ENCODE assay signal across 23 mouse cellular contexts in genomic region chr9:18721011-18721410, GRCm38 (mm10). TPM values are rescaled to one million over a fixed set of nuclear protein-coding genes. Genes with fewer than 3 reads are reported as not detected.
A peak's percentile ranks its signal among the peaks of the same experiment; 100 is the strongest.
DNase-seq lines count a peak whose midpoint lies in the region; ATAC-seq and TF ChIP-seq lines count a peak whose summit lies in the region.
"Had no signal": no experiment of that assay in that cellular context is flagged by ENCODE, and none has a peak within 500 bp of the region (broad histone marks: within the 10 kb centered on the region; RNA-seq: fewer than 3 reads in every experiment).

No protein-coding gene starts in this region.

- 21% methylated on average over 2 of the region's 2 CpGs for WGBS in intestine, embryonic 14.5 days
- 46% methylated on average over 2 of the region's 2 CpGs for WGBS in intestine, postnatal 0 days
- WGBS in stomach, embryonic 14.5 days = 24% methylated on average over 2 of the region's 2 CpGs
- WGBS in stomach, postnatal 0 days = 29% methylated on average over 2 of the region's 2 CpGs

- no peak overlapping the region for H3K4me3 ChIP-seq in intestine, embryonic 14.5 days (ENCODE audit: low read depth, low read length)
- H3K4me3 ChIP-seq in intestine, postnatal 0 days (ENCODE audit: low read depth, low read length) = no peak overlapping the region
- H3K4me3 ChIP-seq in stomach, embryonic 14.5 days (ENCODE audit: low read depth, low read length) = no peak overlapping the region
- no peak overlapping the region for H3K4me3 ChIP-seq in stomach, postnatal 0 days (ENCODE audit: low read depth, low read length)
- H3K4me3 ChIP-seq: hindbrain, embryonic 12.5 days; myocyte had no signal

- H3K4me2 ChIP-seq in intestine, embryonic 14.5 days (ENCODE audit: low read length) = no peak overlapping the region
- H3K4me2 ChIP-seq in intestine, postnatal 0 days (replicated peaks; ENCODE audit: low read depth) = no peak overlapping the region
- H3K4me2 ChIP-seq in stomach, embryonic 14.5 days (replicated peaks; ENCODE audit: low read depth, low read length) = no peak overlapping the region
- no peak overlapping the region for H3K4me2 ChIP-seq in stomach, postnatal 0 days (replicated peaks; ENCODE audit: low read depth)
- H3K4me2 ChIP-seq: hindbrain, embryonic 12.5 days; liver, embryonic 11.5 days; lung, embryonic 14.5 days had no signal

- no peak for DNase-seq in intestine, embryonic 14.5 days (ENCODE audit: low spot score)
- DNase-seq in stomach, postnatal 0 days (ENCODE audit: low spot score) = no peak
- peak; percentile 24 for DNase-seq in hindlimb bud, embryonic 11.5 days (ENCODE audit: extremely low spot score, low read depth, low spot score)
- peak; percentile 67 for DNase-seq in yolk sac, embryonic 10.5 days (ENCODE audit: low spot score)
- DNase-seq in gastrocnemius, postnatal 4 days (ENCODE audit: low spot score in 2 of 2) = no peak
- DNase-seq in adrenal gland, postnatal 36 days = no peak
- DNase-seq: adrenal gland, adult 2 months; cerebellum, adult 11-12 months; heart, adult 18-20 months; kidney, adult 9 months; right cerebral cortex, postnatal 4 days; thymus, adult 2 months had no signal

- H3K9me3 ChIP-seq in intestine, embryonic 14.5 days (ENCODE audit: control insufficient read depth, low read length) = no peaks in the 10 kb centered on the region
- no peaks in the 10 kb centered on the region for H3K9me3 ChIP-seq in intestine, postnatal 0 days (ENCODE audit: control insufficient read depth)
- H3K9me3 ChIP-seq in stomach, embryonic 14.5 days (ENCODE audit: control insufficient read depth, low read depth, low read length) = no peaks in the 10 kb centered on the region
- H3K9me3 ChIP-seq in stomach, postnatal 0 days (ENCODE audit: control insufficient read depth, low read length) = no peaks in the 10 kb centered on the region
- H3K9me3 ChIP-seq: G1E; hindbrain, embryonic 12.5 days had no signal

- TF ChIP-seq CTCF in intestine, postnatal 0 days (IDR thresholded peaks at IDR 0.05; ENCODE audit: low read depth) = no peak
- no peak for TF ChIP-seq CTCF in stomach, postnatal 0 days (IDR thresholded peaks at IDR 0.05; ENCODE audit: low read depth)

- H3K27me3 ChIP-seq in intestine, embryonic 14.5 days (replicated peaks; ENCODE audit: control insufficient read depth, insufficient read depth, low read length) = no peaks in the 10 kb centered on the region
- H3K27me3 ChIP-seq in intestine, postnatal 0 days (replicated peaks; ENCODE audit: control insufficient read depth, insufficient read depth, low read length) = no peaks in the 10 kb centered on the region
- H3K27me3 ChIP-seq in stomach, embryonic 14.5 days (ENCODE audit: control insufficient read depth, insufficient read depth, low read length) = no peaks in the 10 kb centered on the region
- H3K27me3 ChIP-seq in stomach, postnatal 0 days (ENCODE audit: control insufficient read depth, insufficient read depth, low read length) = no peaks in the 10 kb centered on the region
- H3K27me3 ChIP-seq: hindbrain, embryonic 12.5 days had no signal

- no peak overlapping the region for H3K9ac ChIP-seq in intestine, embryonic 14.5 days (ENCODE audit: low read length)
- H3K9ac ChIP-seq in intestine, postnatal 0 days (ENCODE audit: low read depth, low read length) = no peak overlapping the region
- no peak overlapping the region for H3K9ac ChIP-seq in stomach, embryonic 14.5 days (replicated peaks; ENCODE audit: low read depth, low read length)
- H3K9ac ChIP-seq in stomach, postnatal 0 days (ENCODE audit: low read length) = no peak overlapping the region
- H3K9ac ChIP-seq: hindbrain, embryonic 12.5 days; lung, embryonic 14.5 days had no signal

- no peak for TF ChIP-seq EP300 in stomach, postnatal 0 days (optimal IDR thresholded peaks at IDR 0.05)

- H3K27ac ChIP-seq in intestine, embryonic 14.5 days (ENCODE audit: low read depth) = peak overlapping the region; percentile 43; the same call in 1 of the 2 replicates
- H3K27ac ChIP-seq in intestine, postnatal 0 days (ENCODE audit: low read depth, low read length) = no peak overlapping the region
- H3K27ac ChIP-seq in stomach, embryonic 14.5 days (ENCODE audit: low read length) = peak overlapping the region; percentile 52; the same call in 1 of the 2 replicates
- no peak overlapping the region for H3K27ac ChIP-seq in stomach, postnatal 0 days (replicated peaks)
- H3K27ac ChIP-seq: hindbrain, embryonic 12.5 days had no signal

- H3K36me3 ChIP-seq in intestine, embryonic 14.5 days (ENCODE audit: control insufficient read depth, insufficient read depth, low read length) = no peaks in the 10 kb centered on the region
- H3K36me3 ChIP-seq in intestine, postnatal 0 days (ENCODE audit: control insufficient read depth, insufficient read depth) = no peaks in the 10 kb centered on the region
- no peaks in the 10 kb centered on the region for H3K36me3 ChIP-seq in stomach, embryonic 14.5 days (ENCODE audit: control insufficient read depth, insufficient read depth, low read length)
- H3K36me3 ChIP-seq in stomach, postnatal 0 days (ENCODE audit: control insufficient read depth, insufficient read depth, low read length) = no peaks in the 10 kb centered on the region
- H3K36me3 ChIP-seq: G1E; hindbrain, embryonic 12.5 days had no signal

- peaks cover 6% of the 10 kb centered on the region; the same call in 1 of the 2 replicates for H3K4me1 ChIP-seq in intestine, embryonic 14.5 days (replicated peaks; ENCODE audit: control insufficient read depth, insufficient read depth, low read length)
- no peaks in the 10 kb centered on the region for H3K4me1 ChIP-seq in intestine, postnatal 0 days (replicated peaks; ENCODE audit: control insufficient read depth, insufficient read depth, low read length)
- peaks cover 3% of the 10 kb centered on the region; the same call in 1 of the 2 replicates for H3K4me1 ChIP-seq in stomach, embryonic 14.5 days (ENCODE audit: control insufficient read depth, insufficient read depth, low read length)
- no peaks in the 10 kb centered on the region for H3K4me1 ChIP-seq in stomach, postnatal 0 days (replicated peaks; ENCODE audit: control insufficient read depth, insufficient read depth)
- H3K4me1 ChIP-seq: hindbrain, embryonic 12.5 days had no signal

- no peak for ATAC-seq in intestine, embryonic 14.5 days (replicated peaks; ENCODE audit: low FRiP score, low TSS enrichment, low read depth)
- no peak for ATAC-seq in intestine, postnatal 0 days
- no peak; the same call in 1 of the 2 replicates for ATAC-seq in stomach, embryonic 14.5 days (ENCODE audit: insufficient number of reproducible peaks, insufficient read depth, low FRiP score, low read depth)
- no peak for ATAC-seq in stomach, postnatal 0 days (ENCODE audit: low FRiP score, low TSS enrichment)

RNA-seq across cellular contexts. Expression of gene Olfr24, which starts 42.8 kb away (rescaled TPM):
- not detected in 2 replicates for polyA plus RNA-seq in intestine, embryonic 14.5 days (2014; fragmentation: Nextera tagmentation; extraction: Ambion mirVana)
- not detected in 2 replicates for polyA plus RNA-seq in intestine, postnatal 0 days (2015; fragmentation: Nextera tagmentation; extraction: Ambion mirVana)
- polyA plus RNA-seq in stomach, embryonic 14.5 days (2014; fragmentation: Nextera tagmentation; extraction: Ambion mirVana) = not detected in 2 replicates
- polyA plus RNA-seq in stomach, postnatal 0 days (2015; fragmentation: Nextera tagmentation; extraction: Ambion mirVana) = 0.04 TPM in 1 of 2 replicates, not detected in the other
- total RNA-seq in gastrocnemius, postnatal 4 days (2021) = not detected
- total RNA-seq in adrenal gland, postnatal 36 days (2021) = not detected
- total RNA-seq: adrenal gland, adult 2 months; common myeloid progenitor, adult 5-6 weeks; heart, adult 18-20 months; layer of hippocampus, adult 8-10 months; megakaryocyte progenitor cell, adult 5-6 weeks had no signal
- polyA plus RNA-seq: adrenal gland, adult 2 months; brain, embryonic 14.5 days; G1E; hindbrain, embryonic 12.5 days; liver, embryonic 11.5 days; lung, embryonic 14.5 days; myocyte; thymus, adult 2 months had no signal

RNA-seq across cellular contexts. Expression of gene Muc16, which starts 46.7 kb away (rescaled TPM):
- polyA plus RNA-seq in intestine, embryonic 14.5 days (2014; fragmentation: Nextera tagmentation; extraction: Ambion mirVana) = 7.3 and 9.1 TPM in 2 replicates
- 1.3 TPM in 2 replicates for polyA plus RNA-seq in intestine, postnatal 0 days (2015; fragmentation: Nextera tagmentation; extraction: Ambion mirVana)
- polyA plus RNA-seq in stomach, embryonic 14.5 days (2014; fragmentation: Nextera tagmentation; extraction: Ambion mirVana) = 5.4 and 6.1 TPM in 2 replicates
- polyA plus RNA-seq in stomach, postnatal 0 days (2015; fragmentation: Nextera tagmentation; extraction: Ambion mirVana) = 2.5 TPM in 2 replicates
- under 1 TPM; 0.02 to 0.16 TPM for total RNA-seq in gastrocnemius, postnatal 4 days (2021)
- 1 to 10 TPM; 2.6 to 3.2 TPM for total RNA-seq in adrenal gland, postnatal 36 days (2021)
- total RNA-seq: common myeloid progenitor, adult 5-6 weeks; layer of hippocampus, adult 8-10 months; megakaryocyte progenitor cell, adult 5-6 weeks had no signal
- polyA plus RNA-seq: brain, embryonic 14.5 days; G1E; hindbrain, embryonic 12.5 days; myocyte had no signal

Comparison
In these comparisons a context has a peak if more than half of its experiments do, and no peak if none do; other contexts are left out.
1. H3K27ac ChIP-seq: peak in intestine, embryonic 14.5 days (single experiment) and stomach, embryonic 14.5 days (single experiment); none in intestine, postnatal 0 days (single experiment) and stomach, postnatal 0 days (single experiment).
2. DNase-seq: peak in hindlimb bud, embryonic 11.5 days (single experiment) and yolk sac, embryonic 10.5 days (single experiment); none in intestine, embryonic 14.5 days (single experiment), stomach, postnatal 0 days (single experiment), gastrocnemius, postnatal 4 days (0 of 2) and adrenal gland, postnatal 36 days (0 of 2).